Mouse (Mus musculus): Measurements from ENCODE around the gene Eif3b.

GRCm38 (mm10) chr5:140383559-140383958 is 35.6 kb upstream of the Eif3b start:
- TF ChIP-seq E2F4 (IDR thresholded peaks at IDR 0.05; ENCODE audit: insufficient read depth) (no peak), POLR2A (IDR thresholded peaks at IDR 0.05; ENCODE audit: insufficient read length, low read depth) (no peak), MYOD1 (IDR thresholded peaks at IDR 0.05; ENCODE audit: control insufficient read depth in 1 of 3, insufficient read length in 2 of 3, low read depth in 2 of 3) (no peak), USF1 (IDR thresholded peaks at IDR 0.05; ENCODE audit: low read depth) (no peak), POLR2AphosphoS2 (IDR thresholded peaks at IDR 0.05; ENCODE audit: insufficient read length, low read depth) (no peak), MAX (IDR thresholded peaks at IDR 0.05; ENCODE audit: low read depth) (no peak), SRF (IDR thresholded peaks at IDR 0.05; ENCODE audit: control insufficient read depth, insufficient read length, low read depth) (no peak), TCF3 (IDR thresholded peaks at IDR 0.05; ENCODE audit: insufficient read length, low read depth) (no peak), MYOG (IDR thresholded peaks at IDR 0.05; ENCODE audit: control insufficient read depth in 1 of 3, insufficient read depth in 1 of 3, insufficient read length in 2 of 3, low read depth in 2 of 3) (no peak), REST (IDR thresholded peaks at IDR 0.05; ENCODE audit: insufficient read depth, insufficient read length) (no peak), TCF12 (IDR thresholded peaks at IDR 0.05; ENCODE audit: insufficient read depth, poor library complexity, severe bottlenecking) (no peak)

Data from myocyte (in vitro differentiated cells).